Mouse (Mus musculus) stomach, postnatal 0 days (tissue): ENCODE results near the gene Nrp2.

Experiments used
- CTCF ChIP-seq: IDR thresholded peaks from 2 replicates; pipeline ENCODE4 v1.5.1; 2016; ENCODE audit warnings: antibody characterized with exemption, low read depth, mild to moderate bottlenecking, moderate library complexity
- EP300 ChIP-seq: optimal IDR thresholded peaks from 2 replicates; pipeline ENCODE3; 2016; ENCODE audit warnings: antibody characterized with exemption

DNA sequence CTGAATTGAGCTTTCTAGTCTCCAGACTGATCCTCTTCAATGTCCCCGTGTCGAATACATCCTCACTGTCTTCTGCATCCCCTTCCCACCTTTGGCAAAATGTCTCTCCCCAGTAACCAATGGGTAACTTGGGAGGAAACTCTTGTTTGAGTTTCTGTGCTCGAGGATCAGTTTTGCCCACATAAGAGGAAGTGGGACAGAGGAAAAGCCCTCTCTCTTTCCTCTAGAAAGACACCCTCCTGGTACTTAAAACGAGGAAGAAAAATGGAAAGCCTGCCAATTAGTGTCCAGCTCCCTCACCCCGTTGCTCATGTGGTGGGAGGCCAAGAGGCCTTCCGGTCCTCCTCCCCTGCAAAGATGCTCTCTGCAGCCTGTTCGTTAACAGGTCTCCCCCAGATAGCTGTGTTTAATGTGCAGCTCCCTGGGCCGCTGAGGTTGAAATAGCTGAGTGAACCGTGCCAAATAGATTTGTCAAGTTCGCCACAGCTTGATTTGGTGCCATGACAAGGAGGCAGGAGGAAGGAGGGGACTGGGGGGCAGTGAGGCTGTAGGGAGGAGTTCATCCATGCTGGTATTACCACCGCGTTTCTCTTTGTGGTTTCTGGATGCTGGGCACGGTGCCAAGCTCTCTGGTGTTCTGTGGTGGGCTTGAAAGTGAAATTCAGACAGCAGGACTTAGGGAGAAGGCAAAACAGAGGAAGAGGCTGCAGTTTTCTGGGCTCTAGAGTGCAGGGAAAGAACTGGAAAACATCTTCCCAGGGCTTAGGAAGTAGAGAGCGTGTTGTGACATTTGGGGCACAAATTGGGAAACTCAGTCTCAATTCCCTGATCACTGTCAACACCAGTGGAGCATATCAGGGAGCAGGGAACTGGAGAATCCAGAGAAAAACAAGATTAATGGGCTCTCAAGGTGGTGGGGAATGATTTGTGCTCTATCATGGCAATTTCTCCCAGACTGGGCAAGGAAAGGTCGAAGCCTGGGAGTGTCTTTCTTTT lies 48.2 kb downstream of the Nrp2 start:
- TF ChIP-seq EP300 (no peak), CTCF (no peak)
